Mouse (Mus musculus) liver, adult (tissue): Measurements from ENCODE around the gene Tgfa.

Experiments
- GATA4 ChIP-seq: IDR thresholded peaks from 2 replicates; pipeline ENCODE4 v1.6.1; 2014; ENCODE audit warnings: mild to moderate bottlenecking, low read length; ENCODE audit not compliant: insufficient replicate concordance

Gene Tgfa

GRCm38 (mm10) chr6:86248562-86248961 is 53.5 kb downstream of the Tgfa start:
- no peak for TF ChIP-seq GATA4

DNA sequence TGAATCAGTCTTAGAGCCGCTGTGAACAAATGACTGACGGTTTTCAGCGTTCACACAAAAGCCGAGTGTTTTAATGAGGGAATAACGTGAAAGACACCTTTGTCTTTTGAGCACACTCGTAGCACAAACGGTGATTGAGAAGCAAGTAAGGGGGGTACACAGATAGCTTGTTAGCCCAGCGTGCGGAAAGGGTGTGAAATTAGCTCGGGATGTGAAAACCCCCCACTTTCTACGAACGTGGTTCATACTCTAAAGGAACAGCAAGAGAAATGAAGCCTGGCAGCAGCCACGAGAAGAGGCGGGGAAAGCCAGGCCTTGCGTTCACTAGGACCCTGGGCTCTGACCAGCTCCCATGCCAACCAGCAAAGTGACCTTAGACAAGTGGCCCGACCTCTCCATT is 54.0 kb downstream of the Tgfa start:
- no peak for TF ChIP-seq GATA4

DNA sequence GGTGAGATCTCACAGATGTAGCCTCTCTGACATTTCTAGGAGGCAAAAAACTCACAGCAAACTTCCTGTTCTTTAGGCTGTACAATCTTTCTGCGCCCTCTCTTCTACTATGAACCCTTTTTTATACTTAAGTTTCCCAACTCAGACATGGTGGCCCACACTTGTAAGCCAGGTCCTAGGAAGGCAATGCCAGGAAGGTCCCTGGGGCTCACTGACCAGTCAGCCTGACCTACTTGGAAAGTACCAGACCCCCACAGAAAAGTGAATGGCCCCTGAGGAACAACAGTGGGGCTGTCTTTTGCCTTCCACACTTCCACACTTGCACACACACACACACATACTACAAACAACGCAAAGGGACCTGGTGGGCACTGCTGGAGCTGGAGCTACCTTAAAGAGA is 55.2 kb downstream of the Tgfa start:
- no peak for TF ChIP-seq GATA4

GRCm38 (mm10) chr6:86250830-86251229 is 55.8 kb downstream of the Tgfa start:
- TF ChIP-seq GATA4, result no peak

DNA sequence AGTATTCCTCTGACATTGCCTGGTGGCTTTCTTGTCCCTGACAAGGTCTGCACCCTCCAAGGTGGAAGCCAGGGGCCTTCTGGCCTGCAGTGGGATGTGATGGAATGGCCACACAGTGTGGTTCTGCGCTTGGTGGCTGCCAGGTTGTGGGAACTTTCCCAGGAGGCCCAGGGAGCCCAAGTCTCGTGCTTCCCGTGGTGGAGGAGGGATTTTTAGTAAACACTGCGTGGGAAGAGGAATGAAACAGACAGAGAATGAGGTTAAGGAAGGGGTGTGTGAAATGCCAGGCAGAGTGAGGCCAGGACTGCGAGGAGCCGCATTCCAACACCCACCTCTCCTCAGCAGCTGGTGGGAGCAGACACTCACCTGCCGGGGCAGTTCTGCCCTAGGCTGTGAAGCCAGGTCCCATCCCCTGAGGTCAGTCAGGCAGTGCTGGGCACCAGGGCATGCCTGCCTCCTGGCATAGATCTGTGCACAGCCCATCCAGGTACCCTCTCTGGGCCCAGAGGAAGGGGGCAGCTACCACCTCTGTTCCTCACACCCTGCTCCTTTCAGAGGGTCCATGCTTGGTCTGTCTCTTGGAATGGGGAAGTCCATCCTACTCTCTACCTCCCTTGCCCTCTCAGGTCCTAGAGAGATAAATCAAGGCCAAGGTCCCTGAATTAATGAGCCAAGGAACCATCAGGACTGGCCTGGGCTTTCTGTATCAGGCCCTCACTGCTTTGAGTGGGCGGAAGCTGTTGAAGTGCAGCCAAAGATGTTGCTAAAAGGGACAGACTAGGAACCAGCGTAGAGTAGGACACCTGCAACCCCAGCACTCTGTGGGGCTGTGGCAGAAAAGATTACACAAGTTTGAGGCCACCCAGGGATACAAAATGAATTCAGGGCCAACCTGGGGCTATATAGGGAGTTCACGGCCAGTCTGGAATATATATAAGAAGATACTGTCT is 57.4 kb downstream of the Tgfa start:
- TF ChIP-seq GATA4, result no peak

DNA sequence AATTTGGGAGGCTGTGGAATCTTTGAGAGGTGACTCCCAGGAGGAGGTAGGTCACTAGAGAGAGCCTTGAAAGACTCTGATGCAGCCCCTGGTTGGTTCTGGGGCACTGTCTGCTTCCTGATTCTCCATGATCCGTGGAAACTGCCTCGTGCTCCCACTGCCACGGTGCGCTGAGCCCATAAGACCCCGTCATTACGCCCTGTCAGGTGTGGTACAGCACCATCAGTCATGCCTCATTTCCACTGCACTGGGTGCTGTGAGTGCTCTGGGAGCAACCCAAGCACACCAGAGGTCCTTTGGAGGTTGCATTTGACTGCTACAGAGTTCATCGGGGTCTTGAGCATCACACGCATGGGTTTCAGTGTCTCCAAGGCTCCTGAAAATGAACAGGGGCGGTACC is 60.9 kb downstream of the Tgfa start:
- no peak for TF ChIP-seq GATA4

- TF ChIP-seq GATA4, result no peak
Measured at GRCm38 (mm10) chr6:86259242-86259641, 64.2 kb downstream of the Tgfa start.

DNA sequence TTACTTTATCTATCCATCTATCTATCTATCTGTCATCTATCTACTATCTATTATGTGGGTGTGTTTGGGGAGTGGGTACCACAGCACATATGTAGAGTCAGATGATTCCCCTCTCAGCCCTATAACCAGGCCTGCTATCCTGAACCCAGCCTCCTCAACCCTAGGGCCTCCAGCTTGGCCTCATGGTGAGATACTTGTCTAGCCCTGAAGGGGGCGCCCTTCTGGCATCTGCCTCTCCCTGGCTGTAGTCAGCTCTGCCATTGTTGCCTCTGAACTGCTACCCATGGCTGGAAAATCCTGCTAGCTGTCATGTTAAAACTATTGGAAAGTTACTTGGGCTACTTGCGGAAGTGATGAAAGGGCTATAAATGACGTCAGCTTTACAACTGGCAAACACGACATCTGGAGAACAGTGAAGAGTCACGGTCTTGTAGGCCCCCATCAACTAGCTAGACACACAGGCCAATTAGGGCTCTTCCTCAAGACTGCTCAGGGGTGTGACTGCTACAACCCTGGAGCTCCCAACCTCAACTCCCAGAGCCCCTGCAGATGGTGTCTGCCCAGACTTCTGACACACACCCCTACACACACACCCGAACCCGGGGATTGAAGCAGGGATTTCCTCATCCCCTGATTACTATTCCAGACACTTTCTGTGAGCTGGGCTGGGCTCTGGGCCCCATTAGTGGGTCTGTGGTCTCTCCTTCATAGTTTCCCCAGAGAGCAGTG is 65.5 kb downstream of the Tgfa start:
- TF ChIP-seq GATA4, result no peak

GRCm38 (mm10) chr6:86266786-86267185 is 71.8 kb downstream of the Tgfa start:
- no peak for TF ChIP-seq GATA4

DNA sequence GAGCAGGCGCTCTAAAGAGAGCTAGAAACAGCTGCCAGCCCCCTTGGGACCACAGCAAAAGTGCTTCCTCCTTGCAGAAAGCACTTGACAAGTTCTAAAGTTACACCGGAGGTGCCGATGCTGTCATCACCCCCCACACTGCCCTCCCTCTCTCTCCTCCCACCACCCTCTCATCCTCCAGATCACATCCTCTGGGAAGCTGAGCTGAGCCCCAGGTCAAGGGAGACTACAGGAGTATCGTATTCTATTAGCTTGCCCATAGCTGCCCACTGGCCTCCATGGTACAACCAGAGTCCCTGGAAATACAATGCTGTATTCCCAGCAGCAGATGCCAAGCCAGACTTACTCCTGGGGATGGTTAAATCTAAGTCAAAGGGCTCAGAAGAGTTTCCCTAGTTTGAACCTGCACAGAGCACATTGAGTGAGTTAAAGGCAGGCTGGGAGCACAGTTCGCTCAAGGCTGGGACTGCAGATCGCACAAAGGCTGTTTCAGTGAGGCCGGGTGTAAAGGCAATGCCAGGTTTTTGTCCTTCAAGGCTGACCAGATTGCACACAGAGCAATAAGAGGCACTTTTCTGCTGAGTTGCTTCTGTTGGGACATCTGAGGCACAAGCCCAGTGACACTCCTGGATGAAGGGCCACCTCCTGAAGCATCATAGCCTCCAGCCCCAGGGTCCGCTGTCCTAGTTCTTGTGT is 75.5 kb downstream of the Tgfa start:
- no peak for TF ChIP-seq GATA4

GRCm38 (mm10) chr6:86271130-86271529 is 76.1 kb downstream of the Tgfa start:
- TF ChIP-seq GATA4, result no peak

DNA sequence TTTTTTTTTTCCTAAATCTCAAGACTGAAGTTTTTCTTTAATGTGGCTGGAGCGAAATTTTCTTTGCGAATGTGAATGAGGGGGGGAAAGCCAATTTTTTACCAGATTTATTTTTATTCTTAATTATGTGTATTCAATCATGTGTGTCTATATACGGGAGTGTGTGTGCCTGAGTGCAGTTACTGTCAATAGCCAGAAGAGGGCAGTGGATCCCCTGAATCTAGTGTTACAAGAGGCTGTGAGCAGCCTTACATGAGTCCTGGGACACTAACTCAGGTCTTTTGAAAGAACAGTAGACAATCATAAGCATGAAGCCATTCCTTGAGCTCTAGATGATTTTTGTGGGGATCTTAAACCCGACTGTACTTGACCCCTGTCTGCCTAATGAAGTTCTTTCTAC is 80.7 kb downstream of the Tgfa start:
- no peak for TF ChIP-seq GATA4

DNA sequence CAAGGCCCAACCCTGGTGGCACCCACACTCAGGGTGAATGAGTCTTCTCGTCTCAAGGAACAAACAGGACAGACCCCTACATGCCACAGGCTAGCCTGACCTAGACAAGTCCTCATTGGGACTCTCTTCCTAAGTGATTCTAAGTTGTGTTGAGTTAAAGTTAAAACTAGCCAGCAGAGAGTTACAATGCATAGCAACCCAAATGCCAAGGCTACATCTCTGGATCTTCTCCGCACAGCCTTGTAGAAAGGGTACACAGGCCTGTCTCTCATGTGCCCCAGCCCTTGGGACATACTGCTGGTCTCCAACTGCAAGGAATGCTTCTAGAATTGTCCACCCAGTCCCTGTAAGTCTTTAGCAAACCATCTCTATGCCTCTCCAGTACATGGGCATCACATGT is 81.8 kb downstream of the Tgfa start:
- no peak for TF ChIP-seq GATA4

GRCm38 (mm10) chr6:86277620-86278019 is 82.6 kb downstream of the Tgfa start:
- no peak for TF ChIP-seq GATA4

- no peak for TF ChIP-seq GATA4
Measured at GRCm38 (mm10) chr6:86281573-86282210, 86.7 kb downstream of the Tgfa start.
